Mouse (Mus musculus) spleen, adult 2 months (tissue): ENCODE data around the gene Rhbdf2. TPM values are rescaled to one million over a fixed set of nuclear protein-coding genes. Genes with fewer than 3 reads are reported as not detected.

Experiments
- DNase-seq, 2 experiments: peaks; one replicate each; pipeline versions ENCODE4 v3.0.0 to v3.0.0-alpha.2; 2012 to 2021; ENCODE audit warnings: low spot score in 2 of 2, low read depth in 1 of 2
- H3K27ac ChIP-seq: fragments of 200-500 bp; 2 replicates; pipeline ENCODE4 v1.5.1; 2012; ENCODE audit warnings: low read length, inconsistent platforms; ENCODE audit not compliant: insufficient read depth
- H3K27me3 ChIP-seq: fragments of 200-500 bp; 2 replicates; pipeline ENCODE4 v1.6.1; 2012; ENCODE audit warnings: mild to moderate bottlenecking, moderate library complexity, low read length, inconsistent platforms; ENCODE audit not compliant: control insufficient read depth, insufficient read depth
- H3K36me3 ChIP-seq: fragments of 200-500 bp; 2 replicates; pipeline ENCODE4 v1.6.1; 2012; ENCODE audit warnings: mild to moderate bottlenecking, low read length, inconsistent platforms; ENCODE audit not compliant: control insufficient read depth, insufficient read depth
- H3K4me1 ChIP-seq: fragments of 200-500 bp; 2 replicates; pipeline ENCODE4 v1.6.1; 2011; ENCODE audit warnings: inconsistent platforms; ENCODE audit not compliant: control insufficient read depth, insufficient read depth, insufficient read length
- H3K4me3 ChIP-seq: fragments of 200-500 bp; 2 replicates; pipeline ENCODE4 v1.5.1; 2011; ENCODE audit warnings: mild to moderate bottlenecking, inconsistent platforms; ENCODE audit not compliant: insufficient read depth, insufficient read length; ENCODE audit errors: extremely low read depth
- CTCF ChIP-seq: fragments of 200-500 bp; IDR thresholded peaks from 2 replicates; pipeline ENCODE4 v1.5.1; 2011; ENCODE audit warnings: mild to moderate bottlenecking, inconsistent platforms; ENCODE audit not compliant: insufficient read depth, insufficient read length, insufficient replicate concordance; ENCODE audit errors: extremely low read depth
- POLR2A ChIP-seq: fragments of 200-500 bp; IDR thresholded peaks from 2 replicates; pipeline ENCODE4 v1.6.1; 2011; ENCODE audit warnings: low read depth, low read length, inconsistent platforms
- WGBS: fragments of 180-500 bp; shearing (Covaris S2); methylation state at CpG from one replicate; pipeline ENCODE4 v1.1.7; 2018; 5-methylcytosine and 5-hydroxymethylcytosine counted together
- polyA plus RNA-seq: library from polyadenylated mRNA; depleted of rRNA; stranded (reverse); fragments of >200 nt; gene quantifications from 2 replicates; pipeline ENCODE4 v1.2.3, GENCODE M21; 2012

Gene Rhbdf2
- polyA plus RNA-seq, 1 experiment: 84.5 TPM

DNA sequence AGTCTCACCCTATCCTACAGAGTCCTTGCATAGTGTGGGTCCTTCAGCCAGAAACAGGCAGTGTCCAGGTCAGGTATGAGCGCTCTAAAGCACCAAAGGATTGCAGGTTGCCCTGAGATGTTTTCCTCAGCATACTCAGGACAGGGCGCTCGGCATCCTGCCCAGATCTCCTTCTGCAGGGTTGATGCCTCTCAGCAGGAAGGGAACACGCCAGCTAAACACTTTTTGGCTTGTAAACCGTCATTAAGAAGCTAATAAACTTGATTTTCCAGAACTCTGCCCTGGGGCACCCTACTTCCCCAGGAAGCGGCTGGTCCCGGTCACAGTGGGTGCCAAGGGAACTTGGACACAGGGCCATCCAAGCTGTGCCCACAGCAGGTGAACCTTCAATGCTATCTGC, 7.7 kb downstream of the Rhbdf2 start:
- no peak overlapping the region for H3K27ac ChIP-seq
- no peaks in the 10 kb centered on the region for H3K36me3 ChIP-seq
- H3K4me3 ChIP-seq: no peak overlapping the region
- DNase-seq: no peak
- H3K4me1 ChIP-seq: peaks cover 65% of the 10 kb centered on the region
- no peaks in the 10 kb centered on the region for H3K27me3 ChIP-seq
- TF ChIP-seq POLR2A: no peak
- no peak for TF ChIP-seq CTCF
- WGBS: 86% methylated on average over 7 of the region's 7 CpGs

DNA sequence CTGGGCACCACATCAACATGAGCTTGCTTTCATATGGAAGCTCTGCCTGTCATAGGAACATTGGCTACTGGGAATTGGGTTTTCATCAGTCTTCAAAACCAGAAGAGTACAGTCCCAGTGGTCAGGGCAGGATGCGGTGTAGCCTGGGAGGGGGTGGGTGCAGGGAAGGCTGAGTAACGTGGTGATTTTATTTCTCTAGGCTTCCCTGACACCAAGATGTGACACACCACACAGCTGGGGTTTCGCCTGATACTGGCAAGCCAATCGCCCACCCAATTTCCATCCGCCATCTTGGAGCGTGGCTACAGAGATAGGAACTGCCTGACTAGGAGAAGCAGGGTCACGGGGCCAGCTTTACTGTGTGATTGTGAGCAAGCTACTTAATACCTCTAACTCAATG, 8.2 kb downstream of the Rhbdf2 start:
- 81% methylated on average over 7 of the region's 7 CpGs for WGBS
- no peak for DNase-seq
- no peak overlapping the region for H3K4me3 ChIP-seq

DNA sequence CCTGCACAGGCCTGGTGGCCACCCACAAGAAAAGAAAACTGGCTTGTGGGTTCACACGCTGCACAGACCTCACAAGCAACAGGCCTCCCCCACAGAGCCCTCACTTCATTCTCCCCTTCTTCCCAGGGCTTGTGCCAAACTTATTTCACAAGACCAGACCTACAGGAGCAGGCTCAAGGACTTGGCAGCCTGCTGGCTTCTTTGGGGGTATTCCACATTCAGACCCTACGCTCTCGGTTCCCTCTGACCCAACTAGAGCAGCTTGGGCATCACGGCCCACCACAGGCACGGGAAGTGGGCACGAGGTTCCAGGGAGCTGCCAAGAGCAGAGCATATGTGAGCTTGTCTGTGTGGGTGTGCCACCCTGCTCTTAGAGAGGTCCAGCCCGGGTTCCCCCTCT, 9.2 kb downstream of the Rhbdf2 start:
- WGBS: 19% methylated on average over 7 of the region's 7 CpGs
- Histone ChIP-seq H3K36me3 (no peaks in the 10 kb centered on the region), H3K4me3 (no peak overlapping the region), H3K27me3 (no peaks in the 10 kb centered on the region), H3K27ac (peak overlapping the region; percentile 60), H3K4me1 (peaks cover 64% of the 10 kb centered on the region)
- no peak for DNase-seq
- no peak for TF ChIP-seq CTCF
- no peak for TF ChIP-seq POLR2A

More for the DNA sequence above, 8.2 kb downstream of the Rhbdf2 start:
- no peaks in the 10 kb centered on the region for H3K27me3 ChIP-seq
- no peaks in the 10 kb centered on the region for H3K36me3 ChIP-seq
- H3K27ac ChIP-seq: no peak overlapping the region; the same call in 1 of the 2 replicates
- TF ChIP-seq CTCF (no peak), POLR2A (no peak)
- H3K4me1 ChIP-seq: peaks cover 65% of the 10 kb centered on the region

DNA sequence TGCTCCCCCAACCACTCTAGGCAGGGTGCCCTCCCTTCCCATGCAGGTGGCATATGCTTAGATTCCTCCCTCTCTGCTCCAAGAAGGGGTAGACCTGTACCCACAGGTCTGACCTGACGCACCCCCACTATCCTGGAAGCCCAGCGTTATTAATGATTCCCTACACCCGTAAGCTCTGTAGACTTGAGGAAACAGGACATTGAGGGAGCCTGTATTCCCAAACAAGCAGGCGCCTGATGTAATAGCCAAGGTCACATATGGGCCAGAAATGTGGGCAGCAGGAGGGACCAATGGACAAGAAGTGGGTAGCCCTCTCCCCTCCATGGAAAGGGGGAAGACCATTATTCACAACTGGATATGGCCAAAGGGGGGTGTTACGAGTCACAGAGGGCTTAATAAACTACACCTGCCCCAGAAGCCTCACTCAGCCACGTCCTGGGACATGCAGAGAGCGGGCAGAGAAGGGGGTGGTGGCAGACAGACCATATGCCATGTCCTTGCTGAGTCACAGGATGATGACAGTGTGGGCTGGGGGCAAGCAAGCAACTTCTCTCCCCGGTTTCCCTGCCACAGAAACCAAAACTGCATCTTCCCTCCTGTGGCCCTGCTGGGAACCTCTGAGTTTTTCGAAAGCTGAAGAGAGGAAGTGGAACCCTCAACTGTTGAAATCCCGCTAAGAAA, 10.2 kb downstream of the Rhbdf2 start:
- Histone ChIP-seq H3K36me3 (no peaks in the 10 kb centered on the region), H3K4me1 (peaks cover 67% of the 10 kb centered on the region), H3K4me3 (no peak overlapping the region), H3K27ac (peak overlapping the region; percentile 79), H3K27me3 (no peaks in the 10 kb centered on the region)
- TF ChIP-seq POLR2A (no peak), CTCF (no peak)
- WGBS: 20% methylated on average over 10 of the region's 10 CpGs
- no peak for DNase-seq

DNA sequence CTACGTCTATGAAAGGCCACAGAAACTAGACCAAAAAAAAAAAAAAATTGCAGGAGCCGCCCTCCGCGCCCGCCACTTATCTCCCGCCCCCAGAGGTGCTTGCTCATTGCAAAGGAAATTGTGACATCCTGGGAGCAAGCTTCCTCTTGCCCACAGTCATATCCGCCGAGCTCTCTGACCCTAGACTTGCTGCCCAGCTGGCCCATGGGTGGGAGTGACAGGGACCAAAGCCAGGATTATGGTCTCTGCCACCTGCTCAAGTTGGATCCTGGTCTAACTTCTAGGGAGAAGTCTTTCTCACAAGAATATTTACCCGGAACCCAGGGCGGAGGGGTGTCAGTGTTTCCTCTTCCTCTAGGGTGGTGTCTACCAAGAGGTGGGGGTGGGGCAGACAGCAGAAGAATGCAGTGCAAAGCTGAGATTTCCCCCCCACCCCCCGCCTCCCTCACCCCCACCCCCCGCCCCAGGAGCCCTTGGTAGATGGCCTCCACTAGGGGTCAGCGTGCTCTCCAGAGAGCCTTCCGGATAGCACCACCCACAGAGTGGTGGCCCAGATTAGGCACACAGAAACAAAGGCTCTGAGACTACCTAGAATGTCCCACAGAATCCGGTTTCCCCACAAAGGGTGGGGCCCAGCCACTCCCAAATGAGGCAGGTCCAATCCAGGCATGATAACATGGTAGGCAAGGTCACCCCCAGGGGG, 10.9 kb downstream of the Rhbdf2 start:
- WGBS: under 1% methylated on average over 15 of the region's 15 CpGs
- peak; percentile 56 to 61 for DNase-seq
- Histone ChIP-seq H3K4me3 (peak overlapping the region; percentile 55), H3K27me3 (no peaks in the 10 kb centered on the region), H3K27ac (peak overlapping the region; percentile 94), H3K4me1 (peaks cover 67% of the 10 kb centered on the region), H3K36me3 (no peaks in the 10 kb centered on the region)
- TF ChIP-seq POLR2A: no peak
- TF ChIP-seq CTCF: no peak

DNA sequence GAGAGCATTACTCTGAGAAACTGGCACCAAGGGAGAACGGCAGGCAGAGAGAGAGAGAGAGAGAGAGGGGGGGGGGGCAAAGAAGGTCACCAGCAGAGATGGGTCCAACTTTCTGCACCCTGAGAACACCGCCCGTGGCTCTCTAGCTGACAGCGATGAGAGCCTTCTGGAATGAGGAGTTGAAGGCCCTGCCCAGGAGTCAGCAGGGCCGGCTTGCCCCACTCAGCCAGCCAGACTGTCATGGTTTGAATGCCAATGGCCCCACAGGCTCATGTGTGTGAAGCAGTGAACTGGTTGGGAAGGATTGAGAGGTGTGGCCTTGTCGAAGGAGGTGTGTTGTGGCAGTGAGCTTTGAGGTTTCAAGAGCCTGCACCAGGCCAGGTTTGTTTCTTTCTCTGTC, 13.6 kb downstream of the Rhbdf2 start:
- H3K4me3 ChIP-seq: no peak overlapping the region
- WGBS: 96% methylated on average over 6 of the region's 6 CpGs
- peaks cover 68% of the 10 kb centered on the region for H3K4me1 ChIP-seq
- no peak for DNase-seq
- peaks cover 3% of the 10 kb centered on the region; the same call in 1 of the 2 replicates for H3K36me3 ChIP-seq
- no peaks in the 10 kb centered on the region for H3K27me3 ChIP-seq
- H3K27ac ChIP-seq: peak overlapping the region; percentile 82
- TF ChIP-seq POLR2A (no peak), CTCF (no peak)

DNA sequence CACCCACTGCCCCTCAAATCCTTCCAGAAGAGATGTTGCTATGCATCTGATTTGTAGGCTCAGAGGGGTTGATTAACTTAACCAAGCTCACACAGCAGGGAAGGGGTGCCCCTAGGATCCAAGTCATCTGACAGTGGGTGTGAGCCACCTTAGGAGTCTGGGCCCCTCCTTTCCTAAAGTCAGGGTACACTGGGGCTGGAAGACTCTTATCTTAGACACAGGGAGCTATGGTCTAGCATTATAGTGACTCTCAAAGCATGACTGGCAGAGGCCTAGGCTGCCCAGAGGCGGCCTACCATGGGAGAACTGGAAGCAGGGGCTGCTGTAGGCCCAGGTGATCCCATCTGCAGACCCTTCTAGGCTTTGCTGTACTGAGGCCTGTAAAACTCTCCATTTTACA, 14.3 kb downstream of the Rhbdf2 start:
- 100% methylated on average over 1 of the region's 1 CpGs for WGBS
- H3K27ac ChIP-seq: peak overlapping the region; percentile 82
- peaks cover 3% of the 10 kb centered on the region; the same call in 1 of the 2 replicates for H3K36me3 ChIP-seq
- peaks cover 68% of the 10 kb centered on the region for H3K4me1 ChIP-seq
- H3K27me3 ChIP-seq: no peaks in the 10 kb centered on the region
- TF ChIP-seq CTCF (no peak), POLR2A (no peak)
- no peak overlapping the region for H3K4me3 ChIP-seq
- DNase-seq: no peak
